Mouse (Mus musculus): ENCODE measurements around the gene Tfg. TPM values are rescaled to one million over a fixed set of nuclear protein-coding genes. Genes with fewer than 3 reads are reported as not detected.

The Tfg gene
- total RNA-seq (2014; fragmentation: Nextera tagmentation) (324 and 389 TPM in 2 replicates), total RNA-seq (2017) (103 and 112 TPM in 2 replicates), polyA plus RNA-seq (2012) (60.8 and 80.6 TPM in 2 replicates)

- peaks cover 57% of the 10 kb centered on the region for H3K4me1 ChIP-seq (ENCODE audit: insufficient read depth, low read depth, low read length)
- TF ChIP-seq GATA2 (IDR thresholded peaks at IDR 0.05; ENCODE audit: borderline replicate concordance, low read depth, low read length) (no peak), GATA1 (IDR thresholded peaks at IDR 0.05; ENCODE audit: borderline replicate concordance, low read length) (no peak), CTCF (IDR thresholded peaks at IDR 0.05; ENCODE audit: low read depth, low read length) (no peak), POLR2AphosphoS5 (IDR thresholded peaks at IDR 0.05; ENCODE audit: insufficient replicate concordance, low read depth, low read length) (no peak), TAL1 (conservative IDR thresholded peaks at IDR 0.05; ENCODE audit: low read depth, low read length) (no peak)
These were observed at the start of gene Tfg for GRCm38 (mm10) chr16:56717224-56718200. Tfg (minus strand) TSS chr16:56717450.

DNA sequence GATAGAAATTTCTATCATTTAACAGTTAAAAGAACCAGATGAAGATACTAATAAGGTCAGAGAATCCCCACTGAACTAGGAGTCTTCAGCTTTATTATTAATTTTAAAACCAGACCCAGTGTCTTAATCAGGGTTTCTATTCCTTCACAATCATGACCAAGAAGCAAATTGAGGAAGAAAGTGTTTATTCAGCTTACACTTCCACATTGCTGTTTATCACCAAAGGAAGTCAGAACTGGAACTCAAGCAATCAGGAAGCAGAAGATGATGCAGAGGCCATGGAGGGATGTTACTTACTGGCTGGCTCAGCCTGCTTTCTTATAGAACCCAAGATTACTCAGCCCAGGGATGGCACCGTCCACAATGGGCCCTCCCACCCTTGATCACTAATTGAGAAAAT is 11.8 kb upstream of the Tfg start:
- Histone ChIP-seq H3K4me3 (ENCODE audit: low read depth, low read length) (no peak overlapping the region), H3K36me3 (replicated peaks) (no peaks in the 10 kb centered on the region), H3K4me1 (ENCODE audit: insufficient read depth, low read depth, low read length) (peaks cover 8% of the 10 kb centered on the region), H3K9me3 (replicated peaks) (no peaks in the 10 kb centered on the region), H3K27me3 (ENCODE audit: insufficient read depth, low read length) (no peaks in the 10 kb centered on the region)
- TF ChIP-seq GATA2 (IDR thresholded peaks at IDR 0.05; ENCODE audit: borderline replicate concordance, low read depth, low read length) (no peak), POLR2AphosphoS5 (IDR thresholded peaks at IDR 0.05; ENCODE audit: insufficient replicate concordance, low read depth, low read length) (no peak), CTCF (IDR thresholded peaks at IDR 0.05; ENCODE audit: low read depth, low read length) (no peak), TAL1 (conservative IDR thresholded peaks at IDR 0.05; ENCODE audit: low read depth, low read length) (no peak), GATA1 (IDR thresholded peaks at IDR 0.05; ENCODE audit: borderline replicate concordance, low read length) (no peak)
- no peak for ATAC-seq (ENCODE audit: extremely low read depth, insufficient number of reproducible peaks, low FRiP score, poor library complexity, severe bottlenecking)
- no peak for DNase-seq (ENCODE audit: low spot score)

More at GRCm38 (mm10) chr16:56717224-56718200, at the start of gene Tfg:
- no peaks in the 10 kb centered on the region for H3K9me3 ChIP-seq (replicated peaks)
- peaks cover 11% of the 10 kb centered on the region for H3K36me3 ChIP-seq (replicated peaks)
- no peaks in the 10 kb centered on the region for H3K27me3 ChIP-seq (ENCODE audit: insufficient read depth, low read length)
- ATAC-seq (ENCODE audit: extremely low read depth, insufficient number of reproducible peaks, low FRiP score, poor library complexity, severe bottlenecking): peak; percentile 75
- H3K4me3 ChIP-seq (ENCODE audit: low read depth, low read length): peak within 1 kb of the TSS; percentile 83
- peak; percentile 90 for DNase-seq (ENCODE audit: low spot score)

DNA sequence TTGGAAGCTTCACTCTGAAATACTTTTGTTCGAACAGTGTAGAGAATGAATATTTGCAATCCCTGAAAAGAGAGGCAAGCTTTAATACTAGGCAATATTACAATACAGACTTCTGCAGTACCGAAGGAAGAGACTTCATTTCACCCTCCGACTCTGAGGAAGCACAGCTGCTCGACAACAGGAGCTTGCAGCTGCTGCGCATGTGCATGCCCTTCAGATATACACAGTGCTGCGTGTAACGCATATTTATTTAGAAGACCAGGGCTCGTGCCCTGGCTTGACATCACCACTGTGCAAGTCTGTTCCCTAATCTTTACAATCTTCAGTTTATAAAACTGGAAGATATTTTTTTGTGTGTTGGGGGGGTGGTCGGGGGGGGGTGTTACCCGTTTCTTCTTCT is 7.7 kb upstream of the Tfg start:
- H3K4me3 ChIP-seq (ENCODE audit: low read depth, low read length): no peak overlapping the region
- ATAC-seq (ENCODE audit: extremely low read depth, insufficient number of reproducible peaks, low FRiP score, poor library complexity, severe bottlenecking): no peak

GRCm38 (mm10) chr16:56722357-56722756 is 5.1 kb upstream of the Tfg start:
- Histone ChIP-seq H3K9me3 (replicated peaks) (no peaks in the 10 kb centered on the region), H3K4me1 (ENCODE audit: insufficient read depth, low read depth, low read length) (peaks cover 51% of the 10 kb centered on the region), H3K36me3 (replicated peaks) (no peaks in the 10 kb centered on the region), H3K27me3 (ENCODE audit: insufficient read depth, low read length) (no peaks in the 10 kb centered on the region), H3K4me3 (ENCODE audit: low read depth, low read length) (no peak overlapping the region)
- DNase-seq (ENCODE audit: low spot score): no peak
- no peak for ATAC-seq (ENCODE audit: extremely low read depth, insufficient number of reproducible peaks, low FRiP score, poor library complexity, severe bottlenecking)
- TF ChIP-seq TAL1 (conservative IDR thresholded peaks at IDR 0.05; ENCODE audit: low read depth, low read length): no peak
- no peak for TF ChIP-seq GATA2 (IDR thresholded peaks at IDR 0.05; ENCODE audit: borderline replicate concordance, low read depth, low read length)
- no peak for TF ChIP-seq CTCF (IDR thresholded peaks at IDR 0.05; ENCODE audit: low read depth, low read length)
- no peak for TF ChIP-seq GATA1 (IDR thresholded peaks at IDR 0.05; ENCODE audit: borderline replicate concordance, low read length)
- TF ChIP-seq POLR2AphosphoS5 (IDR thresholded peaks at IDR 0.05; ENCODE audit: insufficient replicate concordance, low read depth, low read length): no peak

More for the DNA sequence above, 7.7 kb upstream of the Tfg start:
- H3K9me3 ChIP-seq (replicated peaks): no peaks in the 10 kb centered on the region
- peaks cover 34% of the 10 kb centered on the region for H3K4me1 ChIP-seq (ENCODE audit: insufficient read depth, low read depth, low read length)
- no peak for DNase-seq (ENCODE audit: low spot score)
- TF ChIP-seq GATA2 (IDR thresholded peaks at IDR 0.05; ENCODE audit: borderline replicate concordance, low read depth, low read length): no peak
- no peak for TF ChIP-seq GATA1 (IDR thresholded peaks at IDR 0.05; ENCODE audit: borderline replicate concordance, low read length)
- no peak for TF ChIP-seq CTCF (IDR thresholded peaks at IDR 0.05; ENCODE audit: low read depth, low read length)
- TF ChIP-seq TAL1 (conservative IDR thresholded peaks at IDR 0.05; ENCODE audit: low read depth, low read length): no peak
- TF ChIP-seq POLR2AphosphoS5 (IDR thresholded peaks at IDR 0.05; ENCODE audit: insufficient replicate concordance, low read depth, low read length): no peak
- no peaks in the 10 kb centered on the region for H3K36me3 ChIP-seq (replicated peaks)
- no peaks in the 10 kb centered on the region for H3K27me3 ChIP-seq (ENCODE audit: insufficient read depth, low read length)

DNA sequence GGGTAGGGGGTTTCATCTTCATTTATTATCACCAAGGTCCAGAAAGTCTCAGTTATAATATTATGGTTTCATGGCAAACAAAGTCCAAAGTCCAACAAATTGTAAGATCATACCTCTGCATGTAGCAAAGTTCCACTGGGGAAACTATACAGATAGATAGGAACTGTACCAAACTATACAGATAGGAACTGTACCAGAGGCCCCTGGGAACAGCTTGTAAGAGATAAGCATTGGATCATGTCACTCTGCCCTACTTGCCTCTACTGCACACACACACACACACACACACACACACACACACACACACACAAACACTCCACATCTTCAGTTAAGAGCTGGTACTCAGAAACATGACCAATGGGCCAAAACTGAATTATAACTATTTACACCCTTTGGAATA is 1.8 kb upstream of the Tfg start:
- ATAC-seq (ENCODE audit: extremely low read depth, insufficient number of reproducible peaks, low FRiP score, poor library complexity, severe bottlenecking): peak; percentile 61
- H3K9me3 ChIP-seq (replicated peaks): no peaks in the 10 kb centered on the region
- TF ChIP-seq GATA2 (IDR thresholded peaks at IDR 0.05; ENCODE audit: borderline replicate concordance, low read depth, low read length): no peak
- peak; percentile 30; the same call in 1 of the 2 replicates for TF ChIP-seq TAL1 (conservative IDR thresholded peaks at IDR 0.05; ENCODE audit: low read depth, low read length)
- peaks cover 55% of the 10 kb centered on the region for H3K4me1 ChIP-seq (ENCODE audit: insufficient read depth, low read depth, low read length)
- peaks cover under 1% of the 10 kb centered on the region for H3K36me3 ChIP-seq (replicated peaks)
- H3K27me3 ChIP-seq (ENCODE audit: insufficient read depth, low read length): no peaks in the 10 kb centered on the region
- no peak overlapping the region; the same call in 1 of the 2 replicates for H3K4me3 ChIP-seq (ENCODE audit: low read depth, low read length)
- DNase-seq (ENCODE audit: low spot score): peak; percentile 28

GRCm38 (mm10) chr16:56716557-56717179 is 582 bp downstream of the Tfg start:
- H3K4me1 ChIP-seq (ENCODE audit: insufficient read depth, low read depth, low read length): peaks cover 49% of the 10 kb centered on the region
- TF ChIP-seq CTCF (IDR thresholded peaks at IDR 0.05; ENCODE audit: low read depth, low read length): no peak
- no peak for TF ChIP-seq TAL1 (conservative IDR thresholded peaks at IDR 0.05; ENCODE audit: low read depth, low read length)
- TF ChIP-seq GATA2 (IDR thresholded peaks at IDR 0.05; ENCODE audit: borderline replicate concordance, low read depth, low read length): no peak
- TF ChIP-seq GATA1 (IDR thresholded peaks at IDR 0.05; ENCODE audit: borderline replicate concordance, low read length): no peak
- TF ChIP-seq POLR2AphosphoS5 (IDR thresholded peaks at IDR 0.05; ENCODE audit: insufficient replicate concordance, low read depth, low read length): no peak

More at GRCm38 (mm10) chr16:56716557-56717179, 582 bp downstream of the Tfg start:
- Histone ChIP-seq H3K27me3 (ENCODE audit: insufficient read depth, low read length) (no peaks in the 10 kb centered on the region), H3K9me3 (replicated peaks) (no peaks in the 10 kb centered on the region), H3K36me3 (replicated peaks) (peaks cover 19% of the 10 kb centered on the region), H3K4me3 (ENCODE audit: low read depth, low read length) (peak overlapping the region; percentile 83)
- ATAC-seq (ENCODE audit: extremely low read depth, insufficient number of reproducible peaks, low FRiP score, poor library complexity, severe bottlenecking) (no peak), DNase-seq (ENCODE audit: low spot score) (peak; percentile 58)
